Mouse (Mus musculus): ENCODE data around the gene Olfr723. TPM values are rescaled to one million over a fixed set of nuclear protein-coding genes. Genes with fewer than 3 reads are reported as not detected.

The Olfr723 gene
- total and polyA plus RNA-seq, 3 experiments, result not detected

Other genes starting within 250 kb of the Olfr723 start
- not detected in 2 replicates for gene Armh4, start 148.4 kb downstream of the Olfr723 start, total RNA-seq (2012; rRNA removed)
- gene Armh4, start 148.4 kb downstream of the Olfr723 start, total RNA-seq (2014; rRNA removed), result not detected in 2 replicates
- gene Armh4, start 148.4 kb downstream of the Olfr723 start, polyA plus RNA-seq (2012; ENCODE audit: insufficient read length, low read depth), result not detected in 2 replicates
- not detected in 2 replicates for gene Olfr722, start 29.8 kb downstream of the Olfr723 start, total RNA-seq (2012; rRNA removed)
- gene Olfr722, start 29.8 kb downstream of the Olfr723 start, total RNA-seq (2014; rRNA removed), result not detected in 2 replicates
- gene Olfr722, start 29.8 kb downstream of the Olfr723 start, polyA plus RNA-seq (2012; ENCODE audit: insufficient read length, low read depth), result not detected in 2 replicates
- not detected in 2 replicates for gene Olfr724, start 31.5 kb upstream of the Olfr723 start, total RNA-seq (2012; rRNA removed)
- gene Olfr724, start 31.5 kb upstream of the Olfr723 start, total RNA-seq (2014; rRNA removed), result not detected in 2 replicates
- not detected in 2 replicates for gene Olfr724, start 31.5 kb upstream of the Olfr723 start, polyA plus RNA-seq (2012; ENCODE audit: insufficient read length, low read depth)
- gene Olfr725, start 108.6 kb upstream of the Olfr723 start, total RNA-seq (2012; rRNA removed), result not detected in 2 replicates
- not detected in 2 replicates for gene Olfr725, start 108.6 kb upstream of the Olfr723 start, total RNA-seq (2014; rRNA removed)
- gene Olfr725, start 108.6 kb upstream of the Olfr723 start, polyA plus RNA-seq (2012; ENCODE audit: insufficient read length, low read depth), result not detected in 2 replicates
- gene Olfr726, start 159.2 kb upstream of the Olfr723 start, total RNA-seq (2012; rRNA removed), result not detected in 2 replicates
- gene Olfr726, start 159.2 kb upstream of the Olfr723 start, total RNA-seq (2014; rRNA removed), result not detected in 2 replicates
- gene Olfr726, start 159.2 kb upstream of the Olfr723 start, polyA plus RNA-seq (2012; ENCODE audit: insufficient read length, low read depth), result not detected in 2 replicates
- gene Olfr727, start 191.4 kb upstream of the Olfr723 start, total RNA-seq (2012; rRNA removed), result not detected in 2 replicates
- not detected in 2 replicates for gene Olfr727, start 191.4 kb upstream of the Olfr723 start, total RNA-seq (2014; rRNA removed)
- not detected in 2 replicates for gene Olfr727, start 191.4 kb upstream of the Olfr723 start, polyA plus RNA-seq (2012; ENCODE audit: insufficient read length, low read depth)
- gene Olfr728, start 210.9 kb upstream of the Olfr723 start, total RNA-seq (2012; rRNA removed), result not detected in 2 replicates
- gene Olfr728, start 210.9 kb upstream of the Olfr723 start, total RNA-seq (2014; rRNA removed), result not detected in 2 replicates
- not detected in 2 replicates for gene Olfr728, start 210.9 kb upstream of the Olfr723 start, polyA plus RNA-seq (2012; ENCODE audit: insufficient read length, low read depth)
- gene Olfr729, start 221.1 kb upstream of the Olfr723 start, total RNA-seq (2012; rRNA removed), result not detected in 2 replicates
- not detected in 2 replicates for gene Olfr729, start 221.1 kb upstream of the Olfr723 start, total RNA-seq (2014; rRNA removed)
- 0.09 TPM in 1 of 2 replicates, not detected in the other for gene Olfr729, start 221.1 kb upstream of the Olfr723 start, polyA plus RNA-seq (2012; ENCODE audit: insufficient read length, low read depth)

Data from CH12.LX (cell line).